Mouse (Mus musculus) olfactory bulb, adult 2 months (tissue): ENCODE results near the gene Gls.

Experiments
- CTCF ChIP-seq: fragments of 200-500 bp; IDR thresholded peaks from 2 replicates; pipeline ENCODE4 v1.5.1; 2012; ENCODE audit warnings: low read depth, mild to moderate bottlenecking, low read length, moderate library complexity; ENCODE audit not compliant: insufficient read depth
- POLR2A ChIP-seq: fragments of 200-500 bp; IDR thresholded peaks from 2 replicates; pipeline ENCODE4 v1.6.1; 2012; ENCODE audit warnings: mild to moderate bottlenecking, low read depth, low read length, moderate library complexity; ENCODE audit not compliant: insufficient read depth

DNA sequence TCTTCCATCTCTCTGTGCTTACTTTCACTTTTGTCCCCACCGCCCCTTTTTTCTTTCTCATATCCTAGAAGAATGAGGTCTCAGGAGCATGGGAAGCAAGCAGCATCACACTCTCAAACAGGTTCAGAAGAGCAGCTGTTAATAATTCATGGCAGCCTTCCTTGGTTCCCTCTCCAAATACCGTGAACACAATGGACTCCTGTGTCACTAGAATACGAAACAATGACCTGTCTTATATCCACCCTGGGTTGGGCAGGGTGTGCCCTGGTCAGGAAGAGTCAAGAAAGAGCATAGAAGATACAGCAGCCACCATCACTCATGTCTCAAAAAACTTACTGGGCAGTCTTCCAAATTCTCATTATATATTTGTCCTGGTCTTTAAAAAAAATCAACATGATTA, 46.3 kb upstream of the Gls start:
- no peak for TF ChIP-seq CTCF
- TF ChIP-seq POLR2A, result no peak
